ENCODE assay signal across 8 mouse cellular contexts in the genomic region with DNA sequence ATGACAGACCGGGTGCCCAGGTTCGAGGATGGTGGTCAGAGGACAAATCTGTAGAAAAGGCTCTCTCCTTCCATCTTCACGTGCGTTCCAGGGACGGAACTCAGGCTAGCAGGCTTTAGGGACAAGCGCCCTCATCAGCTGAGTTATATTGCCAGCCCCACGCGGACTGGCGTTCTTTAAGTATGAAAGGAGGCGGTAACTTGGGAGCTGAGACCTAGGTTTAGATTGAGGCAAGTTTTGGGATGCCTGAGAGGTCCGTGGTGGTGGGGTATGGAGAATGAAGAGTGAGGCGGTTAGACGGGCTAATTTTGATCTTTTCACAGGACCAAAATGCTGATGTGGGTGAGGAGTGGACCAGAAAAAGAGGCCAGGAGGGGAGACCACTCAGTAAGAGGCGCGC. TPM values are rescaled to one million over a fixed set of nuclear protein-coding genes. Genes with fewer than 3 reads are reported as not detected.
DNase-seq lines count a peak whose midpoint lies in the region; ATAC-seq and TF ChIP-seq lines count a peak whose summit lies in the region.

No protein-coding gene starts in this region.

- no peaks in the 10 kb centered on the region for H3K9me3 ChIP-seq in kidney, postnatal 0 days (replicated peaks; ENCODE audit: low read length)
- H3K9me3 ChIP-seq in intestine, embryonic 16.5 days (ENCODE audit: control insufficient read depth, low read length): no peaks in the 10 kb centered on the region
- no peaks in the 10 kb centered on the region for H3K9me3 ChIP-seq in neural tube, embryonic 15.5 days (replicated peaks)

- peak overlapping the region; percentile 61 for H3K4me2 ChIP-seq in kidney, postnatal 0 days (ENCODE audit: low read length)
- H3K4me2 ChIP-seq in intestine, embryonic 16.5 days (ENCODE audit: low read depth, low read length): peak overlapping the region; percentile 69
- peak overlapping the region; percentile 86 for H3K4me2 ChIP-seq in neural tube, embryonic 15.5 days

- peaks cover 6% of the 10 kb centered on the region for H3K4me1 ChIP-seq in kidney, postnatal 0 days (replicated peaks; ENCODE audit: insufficient read depth, low read length)
- peaks cover 5% of the 10 kb centered on the region for H3K4me1 ChIP-seq in intestine, embryonic 16.5 days (ENCODE audit: control insufficient read depth, insufficient read depth, low read length)
- peaks cover 26% of the 10 kb centered on the region for H3K4me1 ChIP-seq in neural tube, embryonic 15.5 days

- peak overlapping the region; percentile 50 for H3K4me3 ChIP-seq in kidney, postnatal 0 days (replicated peaks; ENCODE audit: low read depth, low read length)
- peak overlapping the region; percentile 63 for H3K4me3 ChIP-seq in intestine, embryonic 16.5 days (ENCODE audit: low read length)
- peak overlapping the region; percentile 52 for H3K4me3 ChIP-seq in neural tube, embryonic 15.5 days (replicated peaks)

- peak overlapping the region; percentile 74 for H3K27ac ChIP-seq in kidney, postnatal 0 days
- H3K27ac ChIP-seq in intestine, embryonic 16.5 days (ENCODE audit: low read length): no peak overlapping the region
- no peak overlapping the region for H3K27ac ChIP-seq in neural tube, embryonic 15.5 days (replicated peaks)

- no peak for TF ChIP-seq CTCF in kidney, postnatal 0 days (IDR thresholded peaks at IDR 0.05; ENCODE audit: low read depth)

- ATAC-seq in kidney, postnatal 0 days (replicated peaks; ENCODE audit: low FRiP score, low read depth): no peak
- ATAC-seq in intestine, embryonic 16.5 days: 0 out of 2 replicates have a peak, but pooled peaks have one; percentile 1
- no peak for ATAC-seq in neural tube, embryonic 15.5 days (ENCODE audit: low FRiP score)
- ATAC-seq in megakaryocyte-erythroid progenitor cell, adult 5-6 weeks (replicated peaks; ENCODE audit: low FRiP score, low TSS enrichment, poor library complexity, severe bottlenecking): no peak

- no peak for DNase-seq in kidney, postnatal 0 days (ENCODE audit: low spot score)
- DNase-seq in kidney, adult 11 months: no peak
- DNase-seq in embryo, embryonic 10 days (ENCODE audit: low spot score): peak; percentile 25
- no peak for DNase-seq in frontal cortex, postnatal 14 days (ENCODE audit: low spot score in 2 of 2)
- DNase-seq in right cerebral cortex, adult 2 months (ENCODE audit: low spot score in 2 of 2): no peak

- H3K9ac ChIP-seq in kidney, postnatal 0 days (ENCODE audit: low read depth, low read length): peak overlapping the region; percentile 64
- H3K9ac ChIP-seq in intestine, embryonic 16.5 days (ENCODE audit: low read depth, low read length): peak overlapping the region; percentile 72
- H3K9ac ChIP-seq in neural tube, embryonic 15.5 days (replicated peaks): peak overlapping the region; percentile 48; the same call in 1 of the 2 replicates

- H3K36me3 ChIP-seq in kidney, postnatal 0 days (ENCODE audit: insufficient read depth, low read length): no peaks in the 10 kb centered on the region
- no peaks in the 10 kb centered on the region for H3K36me3 ChIP-seq in intestine, embryonic 16.5 days (ENCODE audit: control insufficient read depth, insufficient read depth, low read length)
- H3K36me3 ChIP-seq in neural tube, embryonic 15.5 days: no peaks in the 10 kb centered on the region

- WGBS in kidney, postnatal 0 days: 5% methylated on average over 15 of the region's 15 CpGs
- 6% methylated on average over 15 of the region's 15 CpGs for whole genome bisulfite sequencing in intestine, embryonic 16.5 days
- WGBS in neural tube, embryonic 15.5 days: 4% methylated on average over 15 of the region's 15 CpGs

- H3K27me3 ChIP-seq in kidney, postnatal 0 days (ENCODE audit: insufficient read depth, low read length): no peaks in the 10 kb centered on the region
- no peaks in the 10 kb centered on the region for H3K27me3 ChIP-seq in intestine, embryonic 16.5 days (replicated peaks; ENCODE audit: control insufficient read depth, insufficient read depth, low read length)
- peaks cover 40% of the 10 kb centered on the region for H3K27me3 ChIP-seq in neural tube, embryonic 15.5 days (replicated peaks)

RNA-seq across cellular contexts. Expression of gene Vav1, which starts 4.2 kb away (rescaled TPM):
- 0.87 and 1.1 TPM in 2 replicates for polyA plus RNA-seq in kidney, postnatal 0 days (2015; fragmentation: Nextera tagmentation; extraction: Ambion mirVana)
- 2.4 and 2.8 TPM in 2 replicates for polyA plus RNA-seq in intestine, embryonic 16.5 days (2015; fragmentation: Nextera tagmentation; extraction: Ambion mirVana)
- polyA plus RNA-seq in neural tube, embryonic 15.5 days (2015; fragmentation: Nextera tagmentation; extraction: Ambion mirVana): 1.6 and 10.9 TPM in 2 replicates
- 39.2 and 44.7 TPM in 2 replicates for total RNA-seq in megakaryocyte-erythroid progenitor cell, adult 5-6 weeks (2014; fragmentation: Nextera tagmentation)
- 86.4 and 126 TPM in 2 replicates for total RNA-seq in megakaryocyte-erythroid progenitor cell, adult 5-6 weeks (2017)

RNA-seq across cellular contexts. Expression of gene Trip10, which starts 25.4 kb away (rescaled TPM):
- polyA plus RNA-seq in kidney, postnatal 0 days (2015; fragmentation: Nextera tagmentation; extraction: Ambion mirVana): 40.8 and 43.6 TPM in 2 replicates
- 46.9 and 47.4 TPM in 2 replicates for polyA plus RNA-seq in intestine, embryonic 16.5 days (2015; fragmentation: Nextera tagmentation; extraction: Ambion mirVana)
- polyA plus RNA-seq in neural tube, embryonic 15.5 days (2015; fragmentation: Nextera tagmentation; extraction: Ambion mirVana): 9.3 and 15.9 TPM in 2 replicates
- total RNA-seq in megakaryocyte-erythroid progenitor cell, adult 5-6 weeks (2014; fragmentation: Nextera tagmentation): 3.9 and 4.5 TPM in 2 replicates
- 8.3 and 10.0 TPM in 2 replicates for total RNA-seq in megakaryocyte-erythroid progenitor cell, adult 5-6 weeks (2017)

RNA-seq across cellular contexts. Expression of gene Gpr108, which starts 26.4 kb away (rescaled TPM):
- polyA plus RNA-seq in kidney, postnatal 0 days (2015; fragmentation: Nextera tagmentation; extraction: Ambion mirVana): 37.6 and 40.4 TPM in 2 replicates
- polyA plus RNA-seq in intestine, embryonic 16.5 days (2015; fragmentation: Nextera tagmentation; extraction: Ambion mirVana): 34.9 and 37.0 TPM in 2 replicates
- polyA plus RNA-seq in neural tube, embryonic 15.5 days (2015; fragmentation: Nextera tagmentation; extraction: Ambion mirVana): 23.3 and 27.6 TPM in 2 replicates
- 18.7 and 23.9 TPM in 2 replicates for total RNA-seq in megakaryocyte-erythroid progenitor cell, adult 5-6 weeks (2014; fragmentation: Nextera tagmentation)
- 6.2 and 10.6 TPM in 2 replicates for total RNA-seq in megakaryocyte-erythroid progenitor cell, adult 5-6 weeks (2017)

RNA-seq across cellular contexts. Expression of gene C3, which starts 46.8 kb away (rescaled TPM):
- polyA plus RNA-seq in kidney, postnatal 0 days (2015; fragmentation: Nextera tagmentation; extraction: Ambion mirVana): 2.0 and 2.9 TPM in 2 replicates
- polyA plus RNA-seq in intestine, embryonic 16.5 days (2015; fragmentation: Nextera tagmentation; extraction: Ambion mirVana): 5.0 and 8.2 TPM in 2 replicates
- 3.7 and 4.0 TPM in 2 replicates for polyA plus RNA-seq in neural tube, embryonic 15.5 days (2015; fragmentation: Nextera tagmentation; extraction: Ambion mirVana)
- total RNA-seq in megakaryocyte-erythroid progenitor cell, adult 5-6 weeks (2014; fragmentation: Nextera tagmentation): 8.9 TPM in 1 of 2 replicates, not detected in the other
- 1.7 and 7.1 TPM in 2 replicates for total RNA-seq in megakaryocyte-erythroid progenitor cell, adult 5-6 weeks (2017)
